Mouse (Mus musculus): ENCODE data around the gene Sdhd.
"Not testable (repeated sequence)": the region's sequence is repeated elsewhere in the genome, so short reads cannot be mapped to it uniquely, and the experiment has no call there.

The Sdhd gene

DNA sequence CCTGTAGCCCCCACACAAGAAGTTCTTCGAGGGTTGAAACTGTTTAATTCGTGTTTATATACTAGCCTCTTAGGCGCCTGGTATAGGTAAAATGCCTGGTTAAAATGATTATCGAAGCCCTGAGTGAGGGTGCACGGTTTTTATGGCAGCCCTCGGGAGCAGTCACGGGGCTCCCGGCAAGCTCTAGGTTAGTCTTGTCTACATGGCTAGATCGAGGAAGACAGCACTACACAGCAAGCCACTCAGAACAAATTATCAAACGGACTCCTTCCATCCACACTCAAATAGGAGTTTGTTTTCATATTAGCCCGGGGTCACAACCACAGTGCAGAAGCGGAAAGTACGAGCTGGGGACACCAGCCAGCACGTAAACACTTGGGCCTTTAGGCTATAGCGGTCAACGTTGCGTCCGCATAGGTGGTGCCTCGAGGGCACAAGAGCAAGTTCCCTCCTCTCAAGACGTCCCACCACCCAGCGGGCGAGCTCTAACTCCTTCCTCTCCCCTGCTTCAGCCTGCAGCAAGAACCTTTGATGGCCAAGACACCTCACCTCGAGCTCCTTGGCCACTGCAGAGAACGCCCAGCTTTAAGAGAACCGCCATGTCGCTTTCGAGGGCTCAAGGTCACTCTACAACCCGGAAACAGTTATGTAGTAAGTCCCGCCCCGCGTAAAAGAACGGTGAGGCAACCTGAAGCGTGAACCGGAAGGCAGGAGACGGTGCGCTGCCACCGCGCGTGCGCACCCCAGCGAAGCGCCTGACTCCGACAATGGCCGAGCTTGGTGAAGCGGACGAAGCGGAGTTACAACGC is at the start of gene Sdhd, which contains the start of gene Timm8b:
Sdhd (minus strand) TSS at position 624 of the 809 bp plus-strand sequence.
Timm8b (plus strand) TSS at position 722 of the 809 bp plus-strand sequence.
- DNase-seq (ENCODE audit: inconsistent ontology term): peak; percentile 94

DNA sequence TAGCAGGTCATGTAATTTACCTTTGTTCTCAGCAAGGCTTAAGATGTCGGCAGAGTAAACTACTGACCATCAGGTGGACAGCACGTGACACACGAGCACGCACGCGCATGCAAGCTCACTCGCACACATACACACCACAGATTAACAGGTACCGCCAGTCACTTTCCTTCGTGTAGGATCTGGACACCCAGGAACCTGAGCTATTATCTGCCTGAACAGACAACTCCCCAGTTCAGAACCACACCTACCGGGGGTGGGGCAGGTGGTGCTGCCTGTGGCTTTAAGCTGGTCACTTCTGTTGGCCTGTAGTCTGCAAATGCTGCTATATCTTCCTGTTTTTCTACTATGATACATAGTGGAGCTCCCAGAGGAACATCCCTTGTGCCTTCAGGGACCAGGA is 46.9 kb upstream of the Sdhd start:
- no peak for DNase-seq (ENCODE audit: inconsistent ontology term)

DNA sequence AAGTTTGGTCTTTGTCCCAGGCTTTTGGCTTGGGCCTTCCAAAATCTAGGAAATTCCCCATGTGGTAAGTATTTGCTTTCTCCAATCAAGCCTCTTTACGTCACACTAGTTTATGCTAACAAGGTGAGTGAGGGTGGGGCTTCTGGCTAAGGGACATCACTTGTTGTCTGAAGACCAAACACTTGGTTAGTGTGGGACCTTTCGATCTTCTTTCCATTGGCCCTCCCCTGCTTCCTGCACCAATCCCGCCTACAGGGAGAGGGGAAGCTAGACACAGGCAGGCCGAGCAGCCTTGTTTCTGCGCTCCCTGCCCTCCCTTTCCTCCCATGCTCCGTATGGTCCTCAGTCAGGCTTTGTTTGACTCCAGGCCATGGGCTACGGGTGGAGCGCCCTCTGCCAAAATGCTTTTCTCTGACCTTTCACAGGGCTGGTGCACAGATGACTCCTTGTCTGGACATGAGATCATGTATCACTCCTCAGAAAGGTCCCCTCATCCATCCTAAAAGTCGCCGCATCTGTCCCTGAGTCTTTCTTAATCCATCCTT is 43.3 kb upstream of the Sdhd start:
- DNase-seq (ENCODE audit: inconsistent ontology term): no peak

DNA sequence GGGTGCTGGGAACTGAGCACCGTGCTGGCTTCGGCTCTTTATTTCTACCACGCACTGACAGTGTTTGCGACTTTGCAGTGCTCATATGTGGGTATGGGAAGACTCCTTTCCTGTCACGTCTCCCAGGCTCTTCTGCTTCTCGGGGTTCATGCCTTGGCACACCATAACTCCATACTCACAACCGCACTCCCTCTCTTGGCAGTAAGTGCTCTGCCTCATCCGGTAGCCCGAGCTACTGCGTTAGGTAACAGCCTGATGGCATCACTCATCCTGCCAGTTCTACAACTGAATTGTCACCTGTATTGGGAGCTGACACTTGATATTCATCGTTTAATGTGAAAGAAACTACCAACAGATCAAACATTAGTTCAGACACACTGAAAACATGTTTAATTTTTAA is 30.7 kb upstream of the Sdhd start:
- DNase-seq (ENCODE audit: inconsistent ontology term): no peak

DNA sequence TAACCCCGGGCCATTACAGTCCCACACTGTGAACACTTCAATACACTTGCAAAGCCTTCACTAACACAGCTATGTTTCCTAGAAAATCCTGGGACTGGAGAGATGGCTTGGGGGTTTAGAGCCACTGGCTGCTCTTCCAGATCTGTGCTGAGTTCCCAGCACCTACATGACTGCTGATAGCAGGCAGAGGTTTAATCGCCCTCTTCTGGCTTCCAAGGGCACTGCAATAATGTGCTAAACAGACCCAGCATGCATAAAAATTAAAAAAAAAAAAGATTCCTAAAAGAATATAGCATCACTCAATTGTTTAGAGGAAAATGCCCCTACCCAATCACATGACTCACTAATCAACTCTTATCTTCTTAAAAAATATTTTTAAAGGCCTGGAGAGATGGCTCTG is 29.4 kb upstream of the Sdhd start:
- no peak for DNase-seq (ENCODE audit: inconsistent ontology term)

DNA sequence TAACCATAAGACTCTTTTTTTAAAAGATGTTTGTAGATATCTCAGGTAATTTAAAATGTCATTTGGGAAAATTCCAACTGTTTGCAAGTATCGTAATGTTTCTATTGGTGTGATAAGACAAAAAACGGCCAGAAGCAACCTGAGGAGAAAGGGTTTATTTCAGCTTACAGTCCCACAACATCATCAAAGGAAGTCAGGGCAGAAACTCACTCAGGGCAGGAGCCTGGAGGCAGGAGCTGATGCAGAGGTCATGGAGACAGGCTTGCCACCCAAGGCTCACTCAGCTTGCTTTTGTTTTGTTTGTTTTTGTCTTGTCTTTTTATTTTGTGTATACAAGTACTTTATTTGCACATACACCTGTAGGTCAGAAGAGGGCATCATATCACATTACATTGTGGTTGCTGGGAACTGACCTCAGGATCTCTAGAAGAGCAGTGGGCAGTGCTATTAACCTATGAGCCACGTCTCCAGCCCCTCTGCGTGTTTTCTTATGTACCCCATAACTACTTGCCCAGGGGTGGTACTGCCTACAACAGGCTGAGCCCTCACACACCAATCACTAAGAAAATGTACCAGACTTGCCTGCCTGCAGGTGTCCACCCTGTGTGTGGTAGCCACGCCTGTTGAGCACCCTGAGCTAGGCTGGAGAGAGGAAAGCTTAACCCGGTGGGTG is 28.5 kb upstream of the Sdhd start:
- DNase-seq (ENCODE audit: inconsistent ontology term): no peak

DNA sequence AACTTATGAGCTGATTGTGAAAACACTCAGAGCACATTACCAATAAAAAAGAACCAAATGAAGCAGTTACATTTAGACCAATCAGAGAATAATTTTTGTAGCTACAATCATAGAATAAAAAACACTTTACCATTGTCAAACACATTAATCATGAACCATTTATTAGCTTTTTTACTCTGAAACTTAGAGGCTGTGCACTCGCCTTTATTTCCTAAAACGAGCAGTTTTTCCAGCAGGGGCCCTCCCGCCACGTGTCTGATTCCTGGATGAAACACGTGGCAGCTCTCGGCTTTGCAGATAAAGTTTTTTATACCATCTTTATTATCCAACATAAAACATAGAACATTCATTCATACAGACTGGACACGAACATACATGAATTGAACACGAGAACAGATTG is 27.3 kb upstream of the Sdhd start:
- not testable (repeated sequence) for DNase-seq (ENCODE audit: inconsistent ontology term)

DNA sequence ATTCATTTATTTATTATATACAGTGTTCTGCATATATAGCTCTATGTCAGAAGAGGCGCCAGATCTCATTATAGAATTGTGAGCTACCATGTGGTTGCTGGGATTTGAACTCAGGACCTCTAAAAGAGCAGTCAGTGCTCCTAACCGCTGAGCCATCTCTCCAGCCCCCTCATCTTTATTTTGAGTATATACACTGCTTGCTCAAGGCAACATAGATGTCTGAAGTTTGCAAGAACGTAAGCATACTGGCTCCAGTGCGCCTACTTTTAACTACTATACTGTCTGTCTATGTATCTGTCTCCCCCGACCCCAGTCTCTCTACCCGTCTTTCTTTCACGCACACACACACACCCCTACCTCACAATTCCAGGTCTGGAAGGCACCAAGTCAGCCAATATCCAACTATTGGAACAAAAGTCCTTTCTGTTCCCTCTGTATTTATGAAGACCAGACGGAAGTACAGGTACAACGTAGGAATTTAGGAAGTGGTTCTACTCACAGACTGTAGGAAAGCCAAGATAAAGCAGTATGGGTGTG is 14.2 kb upstream of the Sdhd start:
- DNase-seq (ENCODE audit: inconsistent ontology term): no peak

DNA sequence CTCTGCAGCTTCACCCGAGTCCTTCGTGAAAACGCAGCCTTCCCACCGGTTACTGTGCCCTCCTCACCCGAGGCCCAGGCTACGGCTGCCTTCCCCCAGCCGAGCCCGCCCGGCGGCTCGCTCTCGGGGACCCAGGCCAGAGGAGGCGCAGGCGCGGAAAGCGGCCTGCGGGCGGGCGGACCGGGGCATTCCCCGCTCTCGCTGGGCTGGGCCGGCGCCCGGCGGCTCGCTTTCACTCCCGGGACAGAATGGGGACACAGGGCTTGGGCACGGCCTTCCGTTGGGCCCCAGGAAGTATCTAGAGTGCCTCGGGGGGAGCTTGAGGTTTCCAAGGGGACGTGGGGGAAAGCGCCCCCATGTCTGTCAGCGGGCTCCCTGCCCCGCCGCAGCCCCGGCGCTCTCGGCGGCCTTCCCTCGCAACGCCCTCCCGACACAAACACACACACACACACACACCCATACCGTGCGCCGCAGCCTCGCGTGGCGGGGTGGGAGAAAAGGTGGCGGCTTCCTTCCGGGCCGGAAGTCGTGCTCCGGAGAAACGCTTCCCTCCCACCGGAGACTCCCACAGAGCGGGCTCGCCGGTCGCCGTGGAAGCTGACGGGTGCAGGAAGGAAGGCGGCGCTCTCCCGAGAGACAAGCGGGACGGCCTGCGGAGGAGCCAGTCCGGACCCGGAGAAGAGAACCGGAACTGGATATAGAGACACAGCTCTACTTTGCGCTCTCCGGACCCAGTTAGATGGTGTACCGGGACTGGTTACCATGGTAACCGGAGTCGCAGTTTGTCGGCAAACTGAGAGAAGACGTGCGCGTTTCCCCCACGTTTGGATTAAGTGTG is 13.4 kb upstream of the Sdhd start, which contains the start of the genes Pih1d2 and Nkapd1:
Pih1d2 (plus strand) TSS at position 556 of the 838 bp plus-strand sequence.
Nkapd1 (minus strand) TSS at position 699 of the 838 bp plus-strand sequence.
- DNase-seq (ENCODE audit: inconsistent ontology term): peak; percentile 92

DNA sequence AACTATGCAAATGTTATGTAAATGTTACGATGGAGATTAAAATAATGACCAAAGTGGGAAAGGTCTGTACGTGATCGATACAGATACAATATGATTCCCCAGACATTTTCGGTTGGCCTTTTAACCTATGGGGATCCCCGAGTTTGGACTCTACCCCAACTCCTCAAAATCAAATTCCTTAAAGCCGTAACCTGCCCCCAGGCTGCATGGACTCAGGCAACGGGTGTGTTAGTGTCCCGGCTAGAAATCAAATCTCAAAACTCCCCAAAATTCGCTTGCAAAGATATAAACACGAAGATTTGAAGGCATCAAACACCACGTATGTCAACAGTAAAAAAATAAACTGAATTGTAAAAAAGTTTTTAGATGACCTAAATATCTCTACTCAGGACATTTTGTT is 12.5 kb upstream of the Sdhd start:
- no peak for DNase-seq (ENCODE audit: inconsistent ontology term)

DNA sequence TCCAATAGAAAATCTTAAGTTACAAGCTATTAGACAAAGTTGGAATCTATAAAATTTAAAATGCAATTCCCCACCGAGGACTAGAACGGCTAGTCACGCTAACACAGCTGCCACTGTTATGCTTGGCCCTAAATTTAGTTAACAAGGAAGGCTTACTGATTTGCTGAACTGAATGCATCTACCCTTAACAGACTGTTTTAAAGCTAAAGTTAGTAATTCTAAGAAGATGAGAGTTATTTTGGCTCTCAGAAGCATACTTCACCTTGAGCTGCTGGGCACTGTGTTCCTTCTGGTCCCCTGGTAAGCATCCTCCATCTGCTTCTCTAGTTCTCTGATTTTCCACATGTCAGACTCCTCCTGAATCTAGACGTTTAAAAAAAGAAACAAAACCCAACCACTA is 8.5 kb upstream of the Sdhd start:
- no peak for DNase-seq (ENCODE audit: inconsistent ontology term)

DNA sequence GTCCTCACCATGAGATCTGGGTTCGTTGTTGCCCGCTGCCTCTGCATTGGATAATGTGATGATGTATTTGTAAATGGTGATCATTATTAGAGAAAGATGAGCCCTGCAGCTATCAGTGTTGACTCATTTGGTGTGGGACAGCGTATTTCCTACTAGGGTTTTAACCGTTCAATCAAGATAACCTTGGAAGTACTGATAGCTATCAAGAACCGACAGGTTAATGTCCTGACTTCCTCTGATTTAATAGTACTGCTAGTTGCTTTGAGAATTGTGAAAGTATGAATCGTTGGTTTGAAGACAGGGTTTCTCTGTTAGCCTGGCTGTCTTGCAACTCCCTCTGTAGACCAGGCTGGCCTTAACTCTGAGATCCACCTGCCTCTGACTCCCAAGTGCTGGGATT is 726 bp upstream of the Sdhd start:
- no peak for DNase-seq (ENCODE audit: inconsistent ontology term)

DNA sequence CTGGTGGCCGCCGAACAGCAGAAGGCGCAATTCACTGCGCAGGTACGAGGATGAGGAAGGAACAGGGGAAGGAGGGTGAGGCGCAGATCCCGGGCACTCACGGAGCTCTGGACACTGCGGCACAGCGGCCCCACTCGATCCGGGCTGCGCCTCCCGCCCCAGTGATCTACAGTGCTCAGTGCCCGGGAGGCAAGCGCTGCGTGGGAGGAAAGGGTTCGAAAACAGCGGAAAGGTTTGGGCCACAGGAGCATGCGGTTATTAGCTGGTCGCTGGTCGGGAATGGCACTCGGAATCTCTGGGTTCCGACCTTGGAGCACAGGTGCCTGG is 349 bp upstream of the Sdhd start:
- no peak for DNase-seq (ENCODE audit: inconsistent ontology term)

DNA sequence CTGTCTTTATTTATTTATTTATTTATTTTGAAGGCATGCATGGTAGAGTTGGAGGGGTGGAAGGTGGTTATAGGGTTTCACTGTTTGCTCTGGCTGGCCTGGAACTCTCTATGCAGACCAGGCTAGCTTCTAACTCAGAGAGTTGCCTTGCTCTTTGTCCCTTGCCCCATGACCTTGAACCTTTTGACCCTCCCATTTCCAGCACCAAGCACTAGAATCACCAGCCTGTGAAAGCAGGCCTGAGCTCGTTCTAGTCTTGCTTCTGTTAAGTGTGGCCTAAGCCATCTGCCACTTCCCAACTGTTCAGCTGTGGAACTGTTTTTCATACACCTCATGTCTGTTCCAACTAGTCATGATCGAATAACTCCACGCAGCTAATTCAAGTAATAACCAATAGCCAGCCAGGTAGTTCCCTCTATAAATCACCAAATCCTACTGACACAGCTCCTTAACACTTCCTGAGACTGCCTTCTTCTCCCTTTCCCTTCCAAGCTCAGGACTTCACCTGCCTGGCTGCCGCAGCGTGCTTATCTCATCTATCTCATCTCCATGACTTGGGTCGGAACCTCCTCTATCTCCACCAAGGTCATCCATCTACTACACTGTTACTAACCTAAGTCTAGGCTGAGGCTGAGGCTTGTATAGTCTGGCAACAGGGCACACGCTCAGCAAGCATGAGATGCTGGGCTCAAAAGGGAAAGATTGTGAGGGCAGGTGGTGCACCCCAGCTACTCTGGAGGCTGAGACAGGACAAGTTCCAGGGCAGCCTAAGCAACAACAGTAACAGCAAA is 1.4 kb downstream of the Sdhd start:
- no peak for DNase-seq (ENCODE audit: inconsistent ontology term)

DNA sequence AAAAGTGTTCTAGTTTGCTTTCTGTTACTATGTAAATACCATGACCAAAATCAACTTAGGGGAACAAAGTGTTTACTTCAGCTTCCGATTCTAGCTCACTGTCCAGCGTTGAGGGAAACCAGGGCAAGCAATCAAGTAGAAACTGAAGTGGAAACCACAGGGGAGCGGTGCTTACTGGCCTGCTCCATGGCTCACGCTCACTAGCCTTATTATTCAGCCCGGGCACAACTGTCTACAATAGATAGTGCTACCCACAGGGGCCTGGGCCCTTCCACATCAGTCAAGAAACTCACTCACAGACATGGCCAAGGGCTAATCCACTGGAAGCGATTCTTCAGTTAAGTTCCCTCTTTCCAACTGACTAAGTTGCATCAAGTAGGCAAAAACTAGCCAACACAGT is 2.1 kb downstream of the Sdhd start:
- peak; percentile 11 for DNase-seq (ENCODE audit: inconsistent ontology term)

DNA sequence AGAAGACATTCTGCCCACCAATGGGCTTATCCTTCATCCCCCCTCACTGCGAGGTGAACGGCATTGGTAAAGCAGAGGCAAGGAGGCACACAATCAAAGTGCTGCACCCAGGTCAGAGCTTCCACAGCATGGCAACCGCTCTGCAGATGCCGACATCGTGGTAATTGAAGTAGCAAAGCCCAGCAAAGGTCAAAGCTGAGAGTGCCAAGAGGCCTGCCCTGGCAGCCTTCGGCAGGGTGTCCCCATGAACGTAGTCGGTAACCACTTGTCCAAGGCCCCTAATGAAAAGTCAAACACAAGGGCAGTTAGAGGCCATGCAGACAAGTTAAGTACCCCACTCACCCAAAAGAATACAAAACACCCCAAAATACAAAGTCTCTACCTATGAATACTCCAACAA is 6.6 kb downstream of the Sdhd start:
- no peak for DNase-seq (ENCODE audit: inconsistent ontology term)

DNA sequence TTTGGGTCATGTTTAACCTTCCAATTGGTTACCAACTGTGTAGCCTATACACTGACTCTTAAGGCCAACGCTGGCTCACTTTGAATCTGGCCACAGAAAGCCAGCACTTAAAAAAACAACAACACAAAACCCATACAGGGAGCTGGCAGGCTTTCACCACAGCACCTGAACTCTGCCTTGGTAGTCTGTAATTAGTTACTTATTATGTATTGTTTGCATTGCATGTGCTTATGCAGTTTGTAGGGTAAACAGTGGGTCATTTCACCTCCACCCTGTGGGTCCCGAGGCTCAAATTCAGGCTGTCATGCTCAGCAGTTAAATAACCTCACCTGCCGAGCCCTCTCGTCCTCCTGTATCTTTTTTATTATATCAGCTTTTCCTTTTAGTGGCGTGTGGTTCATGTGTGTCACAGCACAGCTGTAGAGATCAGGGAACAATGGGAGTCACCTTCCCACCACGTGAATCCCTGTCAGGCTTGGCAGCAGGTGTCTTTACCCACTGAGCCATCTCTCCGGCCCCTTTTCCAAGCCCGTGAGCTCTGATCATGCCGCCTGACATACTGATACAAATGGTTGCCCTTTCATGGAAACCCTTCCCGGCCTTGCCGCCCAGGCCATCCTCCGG is 8.7 kb downstream of the Sdhd start:
- DNase-seq (ENCODE audit: inconsistent ontology term): no peak

DNA sequence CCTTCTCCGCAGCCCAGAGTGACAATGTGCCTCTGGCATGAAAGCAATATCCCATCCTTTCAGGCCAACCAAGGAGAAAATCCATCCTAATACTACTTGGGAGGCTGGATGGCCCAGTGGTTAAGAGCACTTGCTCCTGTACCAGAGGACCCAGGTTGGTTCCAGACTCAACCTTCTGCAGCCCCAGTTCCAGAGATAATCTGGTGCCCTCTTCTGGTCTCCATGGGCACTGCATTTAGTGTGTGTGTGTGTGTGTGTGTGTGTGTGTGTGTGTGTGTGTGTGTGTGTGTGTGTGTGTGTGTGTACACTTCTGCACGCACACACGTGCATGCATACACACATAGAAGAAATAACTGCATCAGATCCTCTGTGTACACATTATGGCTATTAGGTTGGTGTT is 10.1 kb downstream of the Sdhd start:
- DNase-seq (ENCODE audit: inconsistent ontology term): no peak

DNA sequence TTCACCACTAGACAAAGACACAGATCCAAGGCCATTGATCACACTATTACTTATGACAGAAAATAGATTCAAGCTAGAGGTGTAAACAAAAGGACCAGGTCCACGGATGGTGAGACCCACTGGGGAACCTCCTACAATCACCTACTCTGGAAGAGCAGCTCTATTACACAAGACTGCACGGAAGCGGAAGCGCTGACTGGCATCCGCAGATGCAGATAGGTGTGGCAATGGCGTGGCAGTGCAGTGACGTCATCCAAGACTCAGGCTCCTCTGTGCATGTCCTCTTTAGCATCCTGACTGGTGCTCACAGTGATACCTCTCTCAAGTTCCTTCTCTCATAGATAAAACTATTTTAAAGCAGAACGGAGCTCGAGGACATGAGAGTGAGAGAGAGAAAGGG is 10.7 kb downstream of the Sdhd start:
- DNase-seq (ENCODE audit: inconsistent ontology term): no peak

DNA sequence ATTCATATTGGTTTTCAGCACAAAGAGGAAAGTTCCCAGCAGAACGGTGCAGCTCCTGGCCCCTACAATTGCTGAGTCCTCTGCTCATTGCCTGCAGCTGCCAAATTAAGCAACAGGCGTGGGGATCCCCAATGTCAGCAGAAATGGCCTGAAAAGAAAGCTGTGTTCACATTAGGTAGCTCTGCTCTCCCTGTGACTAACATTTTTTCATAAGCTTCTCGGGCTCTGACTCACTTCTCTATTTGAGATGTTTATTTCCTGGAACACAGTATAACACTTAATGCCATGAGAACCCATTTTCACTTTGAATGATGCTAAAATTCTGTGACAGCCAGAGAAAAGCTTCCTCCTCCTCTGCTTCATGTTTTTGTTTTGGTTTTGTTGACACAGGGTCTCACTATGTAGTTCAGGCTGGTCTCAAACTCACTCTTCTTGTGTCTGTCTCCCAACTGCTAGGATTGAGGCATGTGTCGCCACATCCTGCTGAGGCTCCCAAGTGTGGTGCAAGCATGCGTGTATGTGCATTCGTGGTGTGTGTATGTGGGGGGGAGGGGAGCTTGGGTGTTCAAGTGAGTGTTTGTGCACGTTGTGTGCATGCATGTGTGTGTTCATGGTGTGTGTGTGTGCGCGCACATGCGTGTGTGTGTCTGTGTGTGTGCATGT is 12.6 kb downstream of the Sdhd start:
- peak; percentile 78 for DNase-seq (ENCODE audit: inconsistent ontology term)

All from Muller cell, postnatal 12 days (primary cell).